Mouse (Mus musculus): ENCODE results near the gene Xpr1. TPM values are rescaled to one million over a fixed set of nuclear protein-coding genes. Genes with fewer than 3 reads are reported as not detected.

The Xpr1 gene
- polyA plus RNA-seq (2012; rRNA removed), result 2.8 and 6.7 TPM in 2 replicates

GRCm38 (mm10) chr1:155416701-155417677 is at the start of gene Xpr1:
Xpr1 (minus strand) TSS chr1:155417415.
- peak within 1 kb of the TSS; percentile 86 for H3K4me3 ChIP-seq (ENCODE audit: low read depth, low read length)
- TF ChIP-seq CTCF (IDR thresholded peaks at IDR 0.05; ENCODE audit: extremely low read depth, insufficient read length, insufficient replicate concordance, low read depth, low read length), result no peak
- peak; percentile 84 for TF ChIP-seq POLR2A (IDR thresholded peaks at IDR 0.05; ENCODE audit: low read depth, low read length)
- no peaks in the 10 kb centered on the region for H3K36me3 ChIP-seq (ENCODE audit: control insufficient read depth, insufficient read depth, low read length)
- H3K27me3 ChIP-seq (ENCODE audit: control insufficient read depth, insufficient read depth, low read length), result no peaks in the 10 kb centered on the region
- peak within 1 kb of the TSS; percentile 69 for H3K27ac ChIP-seq (ENCODE audit: insufficient read depth, low read depth, low read length)
- WGBS, result 1% methylated on average over 82 of the region's 82 CpGs
- H3K4me1 ChIP-seq (ENCODE audit: control insufficient read depth, insufficient read depth, insufficient read length, low read length), result peaks cover 7% of the 10 kb centered on the region; the same call in 1 of the 2 replicates

DNA sequence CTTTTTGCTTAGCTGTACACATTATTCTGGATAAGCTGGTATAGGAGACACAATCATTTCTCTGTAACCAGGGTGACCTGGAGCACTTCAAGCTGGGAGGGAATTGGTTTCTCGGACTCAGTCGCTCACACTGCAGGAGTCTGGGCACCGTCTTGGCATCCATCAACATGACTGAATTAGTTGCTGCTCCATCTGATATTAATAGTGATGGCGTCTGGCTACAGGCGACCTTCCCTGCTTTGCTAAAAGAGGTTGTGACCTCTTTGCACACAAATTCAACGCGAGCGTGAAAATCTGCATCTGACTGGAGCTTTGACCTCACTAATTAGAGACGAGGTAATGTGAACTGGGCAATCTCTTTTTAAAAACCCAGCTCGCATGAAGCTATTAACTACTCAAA is 46.2 kb upstream of the Xpr1 start:
- H3K4me1 ChIP-seq (ENCODE audit: control insufficient read depth, insufficient read depth, insufficient read length, low read length), result no peaks in the 10 kb centered on the region
- no peaks in the 10 kb centered on the region for H3K27me3 ChIP-seq (ENCODE audit: control insufficient read depth, insufficient read depth, low read length)
- no peak for TF ChIP-seq POLR2A (IDR thresholded peaks at IDR 0.05; ENCODE audit: low read depth, low read length)
- TF ChIP-seq CTCF (IDR thresholded peaks at IDR 0.05; ENCODE audit: extremely low read depth, insufficient read length, insufficient replicate concordance, low read depth, low read length), result no peak
- no peaks in the 10 kb centered on the region for H3K36me3 ChIP-seq (ENCODE audit: control insufficient read depth, insufficient read depth, low read length)
- 84% methylated on average over 10 of the region's 10 CpGs for WGBS
- H3K4me3 ChIP-seq (ENCODE audit: low read depth, low read length), result no peak overlapping the region
- H3K27ac ChIP-seq (ENCODE audit: insufficient read depth, low read depth, low read length), result no peak overlapping the region

DNA sequence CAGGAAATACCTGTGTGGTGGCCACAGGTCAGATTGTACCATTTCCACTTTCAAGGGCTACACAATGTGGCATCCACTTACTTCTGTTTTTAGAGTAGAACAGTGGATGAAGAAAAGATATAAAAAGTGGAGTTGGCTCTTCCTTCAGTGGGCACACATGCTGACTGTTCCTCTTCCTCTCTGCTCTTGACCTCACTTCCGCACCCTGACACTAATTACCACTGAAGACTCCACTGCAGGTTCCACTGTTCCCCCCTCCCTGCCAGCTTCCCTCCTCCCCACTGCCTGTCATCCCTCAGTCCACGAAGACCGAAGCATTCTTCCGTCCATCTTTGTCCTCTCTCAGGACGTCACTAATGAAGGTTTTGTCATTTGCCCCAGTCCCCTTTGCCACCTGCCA is 45.4 kb upstream of the Xpr1 start:
- H3K27me3 ChIP-seq (ENCODE audit: control insufficient read depth, insufficient read depth, low read length), result no peaks in the 10 kb centered on the region
- no peaks in the 10 kb centered on the region for H3K4me1 ChIP-seq (ENCODE audit: control insufficient read depth, insufficient read depth, insufficient read length, low read length)
- no peak overlapping the region for H3K4me3 ChIP-seq (ENCODE audit: low read depth, low read length)
- H3K36me3 ChIP-seq (ENCODE audit: control insufficient read depth, insufficient read depth, low read length), result no peaks in the 10 kb centered on the region
- no peak for TF ChIP-seq CTCF (IDR thresholded peaks at IDR 0.05; ENCODE audit: extremely low read depth, insufficient read length, insufficient replicate concordance, low read depth, low read length)
- TF ChIP-seq POLR2A (IDR thresholded peaks at IDR 0.05; ENCODE audit: low read depth, low read length), result no peak
- 86% methylated on average over 5 of the region's 5 CpGs for WGBS
- H3K27ac ChIP-seq (ENCODE audit: insufficient read depth, low read depth, low read length), result no peak overlapping the region

- 72% methylated on average over 7 of the region's 7 CpGs for WGBS
- TF ChIP-seq POLR2A (IDR thresholded peaks at IDR 0.05; ENCODE audit: low read depth, low read length), result no peak
- Histone ChIP-seq H3K4me1 (ENCODE audit: control insufficient read depth, insufficient read depth, insufficient read length, low read length) (no peaks in the 10 kb centered on the region), H3K4me3 (ENCODE audit: low read depth, low read length) (no peak overlapping the region), H3K27ac (ENCODE audit: insufficient read depth, low read depth, low read length) (no peak overlapping the region), H3K27me3 (ENCODE audit: control insufficient read depth, insufficient read depth, low read length) (no peaks in the 10 kb centered on the region), H3K36me3 (ENCODE audit: control insufficient read depth, insufficient read depth, low read length) (no peaks in the 10 kb centered on the region)
Observed at GRCm38 (mm10) chr1:155457532-155457931, 40.3 kb upstream of the Xpr1 start.

DNA sequence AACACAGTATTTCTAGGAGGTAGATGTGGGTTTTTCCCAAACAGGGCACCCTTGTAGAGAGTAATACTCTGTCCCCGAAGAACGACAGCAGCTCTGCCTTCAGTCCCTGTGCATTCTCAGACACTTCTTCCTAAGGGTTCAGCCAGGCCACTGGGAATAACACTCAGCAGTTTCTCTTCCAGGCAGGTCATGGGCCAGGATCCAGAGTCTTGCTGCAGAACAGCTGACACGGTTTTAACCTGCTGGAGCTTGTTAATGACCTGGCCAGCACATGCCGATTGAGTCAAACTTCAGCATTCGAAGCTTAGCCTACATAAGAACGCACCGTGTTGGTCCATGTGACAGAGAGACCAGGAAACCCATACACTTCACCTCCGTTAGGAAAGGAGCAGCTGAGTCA is 36.0 kb upstream of the Xpr1 start:
- 74% methylated on average over 8 of the region's 8 CpGs for WGBS
- H3K27me3 ChIP-seq (ENCODE audit: control insufficient read depth, insufficient read depth, low read length), result no peaks in the 10 kb centered on the region
- TF ChIP-seq POLR2A (IDR thresholded peaks at IDR 0.05; ENCODE audit: low read depth, low read length) (no peak), CTCF (IDR thresholded peaks at IDR 0.05; ENCODE audit: extremely low read depth, insufficient read length, insufficient replicate concordance, low read depth, low read length) (no peak)
- H3K36me3 ChIP-seq (ENCODE audit: control insufficient read depth, insufficient read depth, low read length), result no peaks in the 10 kb centered on the region
- no peaks in the 10 kb centered on the region for H3K4me1 ChIP-seq (ENCODE audit: control insufficient read depth, insufficient read depth, insufficient read length, low read length)
- no peak overlapping the region for H3K27ac ChIP-seq (ENCODE audit: insufficient read depth, low read depth, low read length)
- no peak overlapping the region for H3K4me3 ChIP-seq (ENCODE audit: low read depth, low read length)

GRCm38 (mm10) chr1:155448932-155449331 is 31.7 kb upstream of the Xpr1 start:
- Histone ChIP-seq H3K4me1 (ENCODE audit: control insufficient read depth, insufficient read depth, insufficient read length, low read length) (peaks cover 2% of the 10 kb centered on the region; the same call in 1 of the 2 replicates), H3K27me3 (ENCODE audit: control insufficient read depth, insufficient read depth, low read length) (no peaks in the 10 kb centered on the region), H3K4me3 (ENCODE audit: low read depth, low read length) (no peak overlapping the region), H3K27ac (ENCODE audit: insufficient read depth, low read depth, low read length) (no peak overlapping the region), H3K36me3 (ENCODE audit: control insufficient read depth, insufficient read depth, low read length) (no peaks in the 10 kb centered on the region)
- 93% methylated on average over 2 of the region's 2 CpGs for WGBS
- TF ChIP-seq POLR2A (IDR thresholded peaks at IDR 0.05; ENCODE audit: low read depth, low read length) (no peak), CTCF (IDR thresholded peaks at IDR 0.05; ENCODE audit: extremely low read depth, insufficient read length, insufficient replicate concordance, low read depth, low read length) (no peak)

DNA sequence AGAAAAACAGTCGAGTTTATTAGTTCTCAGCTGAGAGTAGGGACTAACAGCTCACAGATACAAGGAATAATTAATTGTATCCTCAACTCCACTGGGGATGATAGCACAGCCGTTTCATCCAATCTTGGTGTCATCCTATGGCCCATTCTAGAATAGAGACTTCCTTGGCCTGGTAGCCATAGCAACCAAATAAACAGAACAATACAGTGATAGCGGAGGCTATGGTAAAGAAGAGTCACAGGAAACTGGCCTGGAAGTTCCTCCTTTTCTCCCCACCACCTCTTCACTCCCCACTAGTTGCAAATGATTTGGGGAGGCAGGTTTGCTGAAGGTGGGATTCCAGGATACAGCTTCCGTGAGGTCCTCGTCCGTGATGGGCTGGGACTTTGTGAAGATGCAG is 30.1 kb upstream of the Xpr1 start:
- TF ChIP-seq POLR2A (IDR thresholded peaks at IDR 0.05; ENCODE audit: low read depth, low read length), result no peak
- TF ChIP-seq CTCF (IDR thresholded peaks at IDR 0.05; ENCODE audit: extremely low read depth, insufficient read length, insufficient replicate concordance, low read depth, low read length), result no peak
- H3K27me3 ChIP-seq (ENCODE audit: control insufficient read depth, insufficient read depth, low read length), result no peaks in the 10 kb centered on the region
- 56% methylated on average over 6 of the region's 6 CpGs for WGBS
- H3K4me3 ChIP-seq (ENCODE audit: low read depth, low read length), result no peak overlapping the region
- no peak overlapping the region for H3K27ac ChIP-seq (ENCODE audit: insufficient read depth, low read depth, low read length)
- H3K36me3 ChIP-seq (ENCODE audit: control insufficient read depth, insufficient read depth, low read length), result no peaks in the 10 kb centered on the region
- peaks cover 2% of the 10 kb centered on the region; the same call in 1 of the 2 replicates for H3K4me1 ChIP-seq (ENCODE audit: control insufficient read depth, insufficient read depth, insufficient read length, low read length)

Data from small intestine, adult 2 months (tissue).